ENCODE assay signal across 19 mouse cellular contexts in genomic region chr10:105477623-105478238, GRCm38 (mm10).
DNase-seq lines count a peak whose midpoint lies in the region; ATAC-seq and TF ChIP-seq lines count a peak whose summit lies in the region.
"Had no signal": no experiment of that assay in that cellular context is flagged by ENCODE, and none has a peak within 500 bp of the region (broad histone marks: within the 10 kb centered on the region; RNA-seq: fewer than 3 reads in every experiment).

No protein-coding gene starts in this region.

- 76% methylated on average over 18 of the region's 18 CpGs for WGBS in heart, embryonic 16.5 days
- WGBS in stomach, postnatal 0 days = 81% methylated on average over 18 of the region's 18 CpGs

- no peaks in the 10 kb centered on the region for H3K36me3 ChIP-seq in heart, embryonic 16.5 days (ENCODE audit: control insufficient read depth, insufficient read depth)
- no peaks in the 10 kb centered on the region for H3K36me3 ChIP-seq in stomach, postnatal 0 days (ENCODE audit: control insufficient read depth, insufficient read depth, low read length)
- H3K36me3 ChIP-seq: heart, embryonic 13.5 days; midbrain, embryonic 13.5 days; neural tube, embryonic 13.5 days had no signal

- no peak overlapping the region for H3K9ac ChIP-seq in heart, embryonic 16.5 days (ENCODE audit: low read length)
- H3K9ac ChIP-seq in stomach, postnatal 0 days (ENCODE audit: low read length) = no peak overlapping the region
- H3K9ac ChIP-seq: heart, embryonic 13.5 days; midbrain, embryonic 13.5 days; neural tube, embryonic 13.5 days had no signal

- 0 out of 2 replicates have a peak, but pooled peaks have one; percentile 28 for ATAC-seq in heart, embryonic 16.5 days (replicated peaks; ENCODE audit: extremely low read depth, insufficient read depth, low FRiP score)
- no peak for ATAC-seq in stomach, postnatal 0 days (ENCODE audit: low FRiP score, low TSS enrichment)
- ATAC-seq: lung, postnatal 0 days; midbrain, embryonic 13.5 days had no signal

- H3K27me3 ChIP-seq in heart, embryonic 16.5 days (ENCODE audit: control insufficient read depth, insufficient read depth, low read length) = no peaks in the 10 kb centered on the region
- H3K27me3 ChIP-seq in stomach, postnatal 0 days (ENCODE audit: control insufficient read depth, insufficient read depth, low read length) = no peaks in the 10 kb centered on the region
- H3K27me3 ChIP-seq: heart, embryonic 13.5 days; neural tube, embryonic 13.5 days had no signal

- H3K4me3 ChIP-seq in heart, embryonic 16.5 days (ENCODE audit: low read length) = no peak overlapping the region
- no peak overlapping the region for H3K4me3 ChIP-seq in stomach, postnatal 0 days (ENCODE audit: low read depth, low read length)
- H3K4me3 ChIP-seq: embryonic facial prominence, embryonic 10.5 days; heart, embryonic 13.5 days; midbrain, embryonic 13.5 days; neural tube, embryonic 13.5 days had no signal

- no peak for TF ChIP-seq CTCF in stomach, postnatal 0 days (IDR thresholded peaks at IDR 0.05; ENCODE audit: low read depth)

- H3K4me1 ChIP-seq in heart, embryonic 16.5 days (ENCODE audit: control insufficient read depth, insufficient read depth, low read length) = no peaks in the 10 kb centered on the region
- no peaks in the 10 kb centered on the region for H3K4me1 ChIP-seq in stomach, postnatal 0 days (replicated peaks; ENCODE audit: control insufficient read depth, insufficient read depth)

- H3K27ac ChIP-seq in heart, embryonic 16.5 days (ENCODE audit: low read length) = no peak overlapping the region
- no peak overlapping the region for H3K27ac ChIP-seq in stomach, postnatal 0 days (replicated peaks)
- H3K27ac ChIP-seq: embryonic facial prominence, embryonic 10.5 days; heart, embryonic 13.5 days; midbrain, embryonic 13.5 days; neural tube, embryonic 13.5 days had no signal

- no peaks in the 10 kb centered on the region for H3K9me3 ChIP-seq in heart, embryonic 16.5 days (replicated peaks; ENCODE audit: control insufficient read depth, low read length)
- H3K9me3 ChIP-seq in stomach, postnatal 0 days (ENCODE audit: control insufficient read depth, low read length) = no peaks in the 10 kb centered on the region
- H3K9me3 ChIP-seq: embryonic facial prominence, embryonic 10.5 days; heart, embryonic 13.5 days; midbrain, embryonic 13.5 days; neural tube, embryonic 13.5 days had no signal

- H3K4me2 ChIP-seq in heart, embryonic 16.5 days (ENCODE audit: low read depth, low read length) = no peak overlapping the region
- H3K4me2 ChIP-seq in stomach, postnatal 0 days (replicated peaks; ENCODE audit: low read depth) = no peak overlapping the region
- H3K4me2 ChIP-seq: heart, embryonic 13.5 days; midbrain, embryonic 13.5 days; neural tube, embryonic 13.5 days had no signal

- no peak for TF ChIP-seq EP300 in stomach, postnatal 0 days (optimal IDR thresholded peaks at IDR 0.05)

- DNase-seq in heart, adult 18-20 months = no peak
- DNase-seq in MN1 (ENCODE audit: low spot score) = peak; percentile 58
- DNase-seq in brain, adult 2 months (ENCODE audit: low read depth, low spot score) = peak; percentile 72
- DNase-seq in left cerebral cortex, postnatal 4 days = peak; percentile 39
- DNase-seq in stomach, postnatal 0 days (ENCODE audit: low spot score) = no peak
- DNase-seq in gastrocnemius, postnatal 14 days = no peak
- no peak for DNase-seq in retina, postnatal 1 day
- DNase-seq: adrenal gland, adult 8-10 months; heart, postnatal 4 days; kidney, adult 8-10 months; kidney, postnatal 25 days; liver; thymus, adult 18-20 months had no signal

- intact Hi-C loops in left cerebral cortex, postnatal 4 days (cut with DNase I) = no loop called here
- intact Hi-C loops in gastrocnemius, postnatal 14 days (cut with DNase I; ENCODE audit: low total_unique reads) = no loop called here

Comparison
In these comparisons a context has a peak if more than half of its experiments do, and no peak if none do; other contexts are left out.
1. DNase-seq: peak in MN1 (single experiment), brain, adult 2 months (single experiment) and left cerebral cortex, postnatal 4 days (single experiment); none in heart, adult 18-20 months (0 of 2), stomach, postnatal 0 days (single experiment), gastrocnemius, postnatal 14 days (single experiment) and retina, postnatal 1 day (single experiment).